Mouse (Mus musculus) thymus, adult 2 months (tissue): ENCODE measurements at regions not wholly inside any gene's neighbourhood (a gene's known extent, or its start where the extent isn't known, plus 50 kb on each side); places are given as distances from the start of the nearest gene placed in this dataset.

ENCODE experiments used
- CTCF ChIP-seq: fragments of 200-500 bp; IDR thresholded peaks from 2 replicates; pipeline ENCODE4 v1.5.1; 2012; ENCODE audit warnings: mild to moderate bottlenecking, control low read depth, low read length, moderate library complexity, borderline replicate concordance; ENCODE audit not compliant: control insufficient read depth, poor library complexity, insufficient read depth; ENCODE audit errors: extremely low read depth
- POLR2A ChIP-seq: fragments of 200-500 bp; IDR thresholded peaks from 2 replicates; pipeline ENCODE4 v1.6.1; 2012; ENCODE audit warnings: mild to moderate bottlenecking, low read length, control low read depth, moderate library complexity; ENCODE audit not compliant: control insufficient read depth, poor library complexity, insufficient read depth; ENCODE audit errors: extremely low read depth

- no peak for TF ChIP-seq CTCF
- TF ChIP-seq POLR2A: no peak
These were observed 223.7 kb downstream of the Ptpru start for GRCm38 (mm10) chr4:131614434-131614833.
